Mouse (Mus musculus) lung, embryonic 16.5 days (tissue): ENCODE data around the gene Mid2. TPM values are rescaled to one million over a fixed set of nuclear protein-coding genes. Genes with fewer than 3 reads are reported as not detected.

Experiments
- polyA plus RNA-seq: library from polyadenylated mRNA; unstranded; fragments of >200 nt; fragmentation: Nextera tagmentation; extraction: Ambion mirVana; gene quantifications from 2 replicates; pipeline ENCODE4 v1.2.1, GENCODE M21; 2015

Mid2 gene
- polyA plus RNA-seq, 1 experiment from 2014 or later: 7.5 TPM

Other genes starting within 250 kb of the Mid2 start
- gene Prps1, start 208.0 kb upstream of the Mid2 start, polyA plus RNA-seq: 33.4 and 35.0 TPM in 2 replicates
- gene Tsc22d3, start 63.9 kb upstream of the Mid2 start, polyA plus RNA-seq: 119 and 129 TPM in 2 replicates
- not detected in 2 replicates for gene Tex13b, start 148.8 kb downstream of the Mid2 start, polyA plus RNA-seq
- gene Vsig1, start 243.0 kb downstream of the Mid2 start, polyA plus RNA-seq: 0.15 and 0.20 TPM in 2 replicates